Mouse (Mus musculus) bone marrow, adult 2 months (tissue): ENCODE data around the gene Ccdc83. TPM values are rescaled to one million over a fixed set of nuclear protein-coding genes. Genes with fewer than 3 reads are reported as not detected.
A peak's percentile ranks its signal among the peaks of the same experiment; 100 is the strongest.

ENCODE experiments used
- H3K27ac ChIP-seq: fragments of 200-500 bp; 2 replicates; pipeline ENCODE4 v1.5.1; 2012; ENCODE audit warnings: low read depth, mild to moderate bottlenecking, control low read depth, inconsistent platforms, low read length; ENCODE audit not compliant: control insufficient read depth, poor library complexity, insufficient read depth
- H3K4me1 ChIP-seq: fragments of 200-500 bp; 2 replicates; pipeline ENCODE4 v1.6.1; 2011; ENCODE audit warnings: low read length; ENCODE audit not compliant: control insufficient read depth, insufficient read depth
- H3K4me3 ChIP-seq: fragments of 200-500 bp; replicated peaks from 2 replicates; pipeline ENCODE3; 2011; ENCODE audit warnings: mild to moderate bottlenecking, low read depth, low read length, control low read depth; ENCODE audit not compliant: control insufficient read depth
- CTCF ChIP-seq: fragments of 200-500 bp; IDR thresholded peaks from 2 replicates; pipeline ENCODE4 v1.5.1; 2011; ENCODE audit warnings: low read length, control low read depth; ENCODE audit not compliant: control insufficient read depth, insufficient read depth
- POLR2A ChIP-seq: fragments of 200-500 bp; IDR thresholded peaks from 2 replicates; pipeline ENCODE4 v1.6.1; 2011; ENCODE audit warnings: low read depth, mild to moderate bottlenecking, control low read depth, low read length, borderline replicate concordance; ENCODE audit not compliant: control insufficient read depth
- WGBS: fragments of 180-500 bp; shearing (Covaris S2); methylation state at CpG from one replicate; pipeline ENCODE4 v1.1.7; 2018; 5-methylcytosine and 5-hydroxymethylcytosine counted together
- polyA plus RNA-seq: library from polyadenylated mRNA; stranded (reverse); fragments of >200 nt; gene quantifications from 2 replicates; pipeline ENCODE4 v1.2.4, GENCODE M21; 2011; ENCODE audit warnings: low replicate concordance; ENCODE audit not compliant: missing spikeins, insufficient read depth, insufficient read length

The Ccdc83 gene
- polyA plus RNA-seq, 1 experiment, result not detected

DNA sequence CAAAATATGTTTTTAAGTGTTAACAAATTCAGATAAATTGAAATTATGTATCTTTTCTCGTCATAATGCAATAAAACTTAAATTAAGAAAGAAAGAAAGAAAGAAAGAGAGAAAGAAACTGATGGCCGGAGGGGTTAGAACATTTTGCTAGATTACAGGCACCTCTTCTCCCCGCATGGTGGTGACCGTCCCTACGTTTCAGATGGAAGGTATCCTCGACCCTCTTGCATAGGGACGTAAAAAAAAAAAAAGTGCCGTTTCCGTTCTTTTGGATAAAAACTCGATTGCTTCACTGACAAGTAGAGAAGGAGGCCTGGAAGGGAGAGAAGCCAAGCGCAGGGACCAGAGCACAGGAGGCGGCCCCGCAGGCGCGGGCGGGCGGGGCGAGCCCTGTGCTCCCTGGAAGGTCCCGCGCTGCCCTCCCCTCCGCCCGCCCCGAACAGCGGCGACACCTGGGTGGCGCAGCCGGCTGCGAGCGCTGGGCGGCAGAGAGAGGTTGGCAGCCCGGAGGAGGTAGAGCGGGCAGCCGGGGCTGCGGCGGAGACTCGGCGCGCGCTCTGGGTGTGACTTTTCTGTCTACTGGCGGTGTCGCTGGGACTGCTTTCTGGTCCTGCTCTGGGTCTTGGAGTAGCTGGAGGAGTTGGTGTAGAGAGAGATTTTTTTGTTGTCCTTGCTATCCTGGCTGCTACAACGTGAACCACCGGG is 36.5 kb upstream of the Ccdc83 start, which contains the start of gene Sytl2:
Gene Sytl2, plus strand, starts transcription at position 311 of the 705 bp plus-strand sequence.
- 2% methylated on average over 43 of the region's 43 CpGs for WGBS
- Histone ChIP-seq H3K4me3 (peak within 1 kb of the TSS; percentile 29), H3K27ac (peak within 1 kb of the TSS; percentile 20; the same call in 1 of the 2 replicates), H3K4me1 (no peaks in the 10 kb centered on the region)
- TF ChIP-seq CTCF, result no peak
- no peak for TF ChIP-seq POLR2A

DNA sequence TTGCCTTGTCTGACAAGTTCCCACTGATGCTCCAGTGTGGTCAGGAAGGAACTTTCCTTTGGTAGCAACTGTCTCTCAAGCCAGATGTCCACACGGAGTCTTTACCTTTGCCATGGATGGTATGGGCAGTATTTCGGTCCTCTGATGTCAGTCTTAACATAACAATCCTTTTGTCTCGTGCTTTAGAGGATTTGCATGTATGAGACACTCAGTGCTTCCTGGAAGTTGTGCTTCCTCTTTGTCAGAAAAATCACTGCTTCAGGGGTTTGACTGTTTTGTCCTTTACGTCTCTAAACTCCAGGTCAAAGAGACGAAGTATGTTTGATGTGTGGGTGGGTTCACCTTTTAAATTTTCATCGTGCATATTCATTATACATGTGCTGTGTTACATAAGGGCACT is 26.3 kb upstream of the Ccdc83 start:
- WGBS, result 71% methylated on average over 6 of the region's 6 CpGs
- Histone ChIP-seq H3K27ac (no peak overlapping the region), H3K4me1 (no peaks in the 10 kb centered on the region), H3K4me3 (no peak overlapping the region)
- TF ChIP-seq POLR2A (no peak), CTCF (no peak)

GRCm38 (mm10) chr7:90284793-90285192 is 19.2 kb upstream of the Ccdc83 start:
- H3K27ac ChIP-seq, result no peak overlapping the region
- no peak overlapping the region for H3K4me3 ChIP-seq
- TF ChIP-seq CTCF, result no peak
- no peak for TF ChIP-seq POLR2A
- H3K4me1 ChIP-seq, result no peaks in the 10 kb centered on the region; the same call in 1 of the 2 replicates
- 77% methylated on average over 7 of the region's 7 CpGs for WGBS

DNA sequence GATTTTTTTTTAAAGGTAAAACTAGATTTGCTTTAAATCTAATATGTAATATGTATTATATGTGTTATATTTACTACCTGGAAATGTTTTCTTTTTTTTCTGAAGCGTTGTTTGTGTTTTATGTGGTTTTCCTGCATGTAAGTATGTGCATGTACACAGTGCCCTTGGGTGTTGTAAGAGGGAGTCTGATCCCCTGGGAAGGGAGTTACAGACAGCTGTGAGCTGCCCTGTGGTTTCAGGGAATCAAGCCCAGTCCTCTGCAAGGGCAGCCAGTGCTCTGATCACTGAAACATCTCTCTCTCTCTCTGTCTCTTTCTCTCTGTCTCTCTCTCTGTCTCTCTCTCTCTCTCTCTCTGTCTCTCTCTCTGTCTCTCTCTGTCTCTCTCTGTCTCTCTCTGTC is 17.2 kb upstream of the Ccdc83 start:
- no peak overlapping the region for H3K27ac ChIP-seq
- H3K4me3 ChIP-seq, result no peak overlapping the region
- 47% methylated on average over 1 of the region's 1 CpGs for WGBS
- TF ChIP-seq POLR2A (no peak), CTCF (no peak)
- H3K4me1 ChIP-seq, result no peaks in the 10 kb centered on the region; the same call in 1 of the 2 replicates

DNA sequence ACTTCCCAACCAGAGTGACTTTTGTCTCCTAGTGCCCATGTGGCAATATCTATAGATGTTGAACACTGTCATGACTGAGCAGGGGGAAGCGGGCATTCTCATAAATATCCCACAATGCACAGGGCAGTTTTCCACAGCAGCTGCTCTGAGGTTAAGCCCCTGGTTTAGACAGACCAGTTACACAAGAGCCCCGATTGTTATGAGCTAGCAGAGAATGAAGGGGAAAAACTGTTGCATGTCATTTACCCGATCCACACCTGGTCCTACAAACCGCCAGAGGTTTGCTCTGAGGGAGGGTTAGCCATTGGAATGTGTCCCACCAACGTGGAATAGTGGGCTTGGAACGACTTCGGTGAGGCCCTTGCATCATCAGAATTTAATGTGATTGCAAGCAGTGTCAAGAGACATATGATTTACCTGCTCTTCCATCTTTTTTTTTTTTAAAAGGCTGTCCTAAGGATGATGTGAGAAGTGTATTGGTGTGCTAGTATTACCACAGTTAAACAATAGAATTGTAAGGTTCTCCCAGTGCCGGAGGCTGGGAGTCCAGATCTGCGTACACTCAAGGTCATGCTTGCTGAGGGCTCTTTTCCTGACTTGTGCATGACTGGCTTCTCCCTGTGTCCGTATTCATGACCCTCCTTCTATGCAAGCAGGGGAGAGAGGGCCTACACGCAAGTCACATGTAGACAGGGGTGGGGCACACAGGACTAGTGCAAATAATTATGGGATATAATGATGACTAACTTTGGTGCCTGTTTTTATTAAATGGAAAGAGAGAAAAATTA is 16.4 kb upstream of the Ccdc83 start:
- H3K4me1 ChIP-seq, result no peaks in the 10 kb centered on the region; the same call in 1 of the 2 replicates
- no peak for TF ChIP-seq CTCF
- TF ChIP-seq POLR2A, result no peak
- H3K27ac ChIP-seq, result no peak overlapping the region
- 56% methylated on average over 11 of the region's 11 CpGs for WGBS
- H3K4me3 ChIP-seq, result no peak overlapping the region

DNA sequence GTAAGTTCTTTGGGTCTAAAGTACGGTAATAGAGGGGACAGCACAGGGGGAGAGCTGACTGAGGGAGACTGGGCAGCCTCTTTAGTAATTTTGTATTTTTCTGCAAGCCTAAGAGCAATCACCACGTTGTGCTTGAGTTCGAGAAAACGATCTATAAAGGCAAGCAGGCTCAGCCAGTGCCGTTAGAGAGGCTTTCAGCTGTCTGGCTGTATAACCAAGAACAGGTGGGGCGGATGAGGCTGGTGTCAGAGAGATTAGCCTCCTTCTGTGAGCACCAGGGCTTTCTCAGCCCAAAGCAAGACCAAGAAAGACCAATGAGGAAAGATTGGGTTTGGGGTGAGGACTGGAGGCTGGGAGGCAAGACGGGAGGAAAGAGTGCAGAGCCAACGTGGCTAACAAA is 15.3 kb upstream of the Ccdc83 start:
- WGBS, result 50% methylated on average over 8 of the region's 8 CpGs
- Histone ChIP-seq H3K4me3 (no peak overlapping the region), H3K27ac (no peak overlapping the region), H3K4me1 (no peaks in the 10 kb centered on the region; the same call in 1 of the 2 replicates)
- TF ChIP-seq POLR2A (no peak), CTCF (no peak)

DNA sequence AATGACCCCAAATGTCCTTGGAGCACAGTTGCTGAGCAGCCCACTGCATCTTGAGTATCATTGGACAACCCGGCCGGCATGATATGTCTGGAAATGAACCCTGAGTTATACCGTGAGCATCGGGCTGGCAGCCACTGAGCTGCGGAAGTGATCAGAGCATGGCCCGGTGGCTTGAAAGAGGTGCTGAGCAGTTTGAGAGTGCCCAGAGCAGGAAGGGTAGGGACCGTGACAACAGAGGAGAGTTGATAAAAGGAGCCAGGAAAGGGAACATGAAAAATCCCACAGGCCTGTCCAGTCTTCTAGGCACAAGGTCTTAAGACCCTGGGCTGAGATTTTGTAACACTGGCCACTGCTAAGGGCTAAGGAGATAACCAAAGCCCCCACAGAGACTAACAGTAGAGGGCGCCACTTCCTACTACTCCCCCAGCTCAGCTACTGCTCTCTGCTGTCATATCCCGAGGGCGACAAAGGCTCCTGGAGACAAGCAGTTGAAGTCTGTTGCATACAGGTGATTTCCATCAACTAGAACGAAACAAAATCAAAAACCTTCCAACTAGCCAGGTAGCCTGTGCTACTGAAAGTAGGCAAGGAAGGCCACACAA is 14.8 kb upstream of the Ccdc83 start:
- TF ChIP-seq POLR2A (no peak), CTCF (peak; percentile 47; the same call in 1 of the 2 replicates)
- Histone ChIP-seq H3K27ac (no peak overlapping the region; the same call in 1 of the 2 replicates), H3K4me1 (no peaks in the 10 kb centered on the region; the same call in 1 of the 2 replicates), H3K4me3 (no peak overlapping the region)
- 56% methylated on average over 11 of the region's 11 CpGs for WGBS

DNA sequence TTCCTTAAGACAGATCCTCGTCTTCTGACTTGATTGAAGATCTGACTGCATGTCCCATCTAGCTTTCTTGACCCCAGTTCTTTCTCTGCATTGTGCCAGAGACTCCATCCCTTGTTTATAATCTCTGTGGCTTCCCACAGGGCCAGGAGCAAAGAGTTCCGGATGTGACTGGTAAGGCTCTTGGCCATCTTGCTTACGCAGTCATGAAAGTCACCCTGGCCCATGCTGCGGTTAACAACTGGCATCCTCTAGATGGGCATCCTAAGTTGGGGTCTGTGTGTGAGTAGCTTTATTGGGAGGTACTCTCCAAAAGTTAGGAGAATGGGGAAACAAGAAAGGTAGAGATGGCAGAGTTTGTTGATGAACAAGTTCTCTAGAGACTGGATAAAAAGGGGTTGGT is 13.6 kb upstream of the Ccdc83 start:
- Histone ChIP-seq H3K4me1 (no peaks in the 10 kb centered on the region; the same call in 1 of the 2 replicates), H3K4me3 (no peak overlapping the region), H3K27ac (no peak overlapping the region)
- WGBS, result 80% methylated on average over 4 of the region's 4 CpGs
- no peak for TF ChIP-seq CTCF
- no peak for TF ChIP-seq POLR2A
